Comparison of ENCODE assay signal across 8 mouse cellular contexts in the genomic region with DNA sequence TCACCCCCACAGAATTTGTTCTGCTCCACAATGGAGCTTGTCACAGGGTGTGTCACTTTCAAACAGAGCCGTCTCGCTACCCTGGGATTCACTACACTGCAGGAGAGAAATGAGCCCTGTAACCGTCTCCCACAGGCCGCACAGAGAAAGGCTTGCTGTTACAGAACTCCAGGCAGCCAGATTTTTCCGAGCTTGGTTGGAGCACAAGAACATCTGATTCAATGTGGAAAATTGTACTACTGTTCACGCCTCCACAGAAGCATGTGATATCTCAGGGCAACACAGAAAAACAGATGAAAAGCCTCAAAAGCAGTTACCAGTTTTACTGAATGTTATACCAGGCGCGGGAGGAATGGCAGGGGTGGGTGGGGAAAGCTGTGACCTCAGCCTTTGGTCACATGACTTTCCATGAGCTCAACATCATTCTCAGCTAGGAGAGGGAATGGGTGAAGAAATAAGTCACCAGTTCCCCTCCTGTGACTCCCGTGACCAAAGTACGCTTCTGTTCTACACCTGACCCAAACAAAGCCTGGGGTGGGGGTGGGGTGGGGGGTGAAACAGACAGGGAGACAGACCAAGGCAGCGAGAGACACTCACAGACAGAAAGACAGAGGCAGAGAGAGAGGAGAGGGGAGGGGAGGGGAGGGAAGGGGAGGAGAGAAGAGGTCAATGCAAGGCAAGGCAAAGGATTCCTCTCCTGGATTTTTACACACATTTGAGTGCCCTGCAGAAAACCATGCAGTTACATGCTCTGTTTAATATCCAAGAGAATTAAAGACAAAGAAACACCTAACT. TPM values are rescaled to one million over a fixed set of nuclear protein-coding genes. Genes with fewer than 3 reads are reported as not detected.
DNase-seq lines count a peak whose midpoint lies in the region; ATAC-seq and TF ChIP-seq lines count a peak whose summit lies in the region.

No protein-coding gene starts in this region.

- no peaks in the 10 kb centered on the region for H3K36me3 ChIP-seq in C2C12 (ENCODE audit: control insufficient read depth, insufficient read depth)
- no peaks in the 10 kb centered on the region for H3K36me3 ChIP-seq in heart, embryonic 12.5 days
- H3K36me3 ChIP-seq in kidney, postnatal 0 days (ENCODE audit: insufficient read depth, low read length), result no peaks in the 10 kb centered on the region
- H3K36me3 ChIP-seq in limb, embryonic 14.5 days (ENCODE audit: control insufficient read depth, insufficient read depth, low read length), result no peaks in the 10 kb centered on the region
- H3K36me3 ChIP-seq in neural tube, embryonic 15.5 days, result no peaks in the 10 kb centered on the region

- no peaks in the 10 kb centered on the region for H3K27me3 ChIP-seq in C2C12 (ENCODE audit: control insufficient read depth, insufficient read depth, insufficient read length)
- H3K27me3 ChIP-seq in heart, embryonic 12.5 days (replicated peaks), result no peaks in the 10 kb centered on the region
- H3K27me3 ChIP-seq in kidney, postnatal 0 days (ENCODE audit: insufficient read depth, low read length), result no peaks in the 10 kb centered on the region
- no peaks in the 10 kb centered on the region for H3K27me3 ChIP-seq in limb, embryonic 14.5 days (ENCODE audit: control insufficient read depth, insufficient read depth, low read length)
- no peaks in the 10 kb centered on the region for H3K27me3 ChIP-seq in neural tube, embryonic 15.5 days (replicated peaks)

- WGBS in heart, embryonic 12.5 days, result 21% methylated on average over 11 of the region's 11 CpGs
- 43% methylated on average over 11 of the region's 11 CpGs for WGBS in kidney, postnatal 0 days
- 28% methylated on average over 11 of the region's 11 CpGs for WGBS in limb, embryonic 14.5 days
- 8% methylated on average over 11 of the region's 11 CpGs for WGBS in neural tube, embryonic 15.5 days

- H3K79me2 ChIP-seq in C2C12 (ENCODE audit: control insufficient read depth, insufficient read depth), result no peaks in the 10 kb centered on the region

- peaks cover 23% of the 10 kb centered on the region for H3K4me1 ChIP-seq in heart, embryonic 12.5 days (replicated peaks)
- no peaks in the 10 kb centered on the region for H3K4me1 ChIP-seq in kidney, postnatal 0 days (replicated peaks; ENCODE audit: insufficient read depth, low read length)
- peaks cover 6% of the 10 kb centered on the region; the same call in 1 of the 2 replicates for H3K4me1 ChIP-seq in limb, embryonic 14.5 days (ENCODE audit: control insufficient read depth, insufficient read depth, low read length)
- peaks cover 13% of the 10 kb centered on the region for H3K4me1 ChIP-seq in neural tube, embryonic 15.5 days

- H3K4me2 ChIP-seq in heart, embryonic 12.5 days, result peak overlapping the region; percentile 60
- peak overlapping the region; percentile 14; the same call in 1 of the 2 replicates for H3K4me2 ChIP-seq in kidney, postnatal 0 days (ENCODE audit: low read length)
- H3K4me2 ChIP-seq in limb, embryonic 14.5 days (replicated peaks; ENCODE audit: low read depth, low read length, severe bottlenecking), result peak overlapping the region; percentile 29
- peak overlapping the region; percentile 51 for H3K4me2 ChIP-seq in neural tube, embryonic 15.5 days

- peak; percentile 94 for DNase-seq in brain, adult 2 months (ENCODE audit: low read depth, low spot score)
- peak; percentile 47 for DNase-seq in kidney, postnatal 0 days (ENCODE audit: low spot score)
- no peak for DNase-seq in limb, embryonic 14.5 days (ENCODE audit: low spot score)
- no peak for DNase-seq in spleen, adult 12 weeks (ENCODE audit: low spot score)
- no peak for DNase-seq in MN1 (ENCODE audit: low spot score)

- ATAC-seq in heart, embryonic 12.5 days (ENCODE audit: insufficient number of reproducible peaks, low FRiP score), result peak; percentile 67
- peak; percentile 97 for ATAC-seq in kidney, postnatal 0 days (replicated peaks; ENCODE audit: low FRiP score, low read depth)
- ATAC-seq in limb, embryonic 14.5 days (ENCODE audit: low FRiP score, low read depth), result peak; percentile 34; the same call in 1 of the 2 replicates
- ATAC-seq in neural tube, embryonic 15.5 days (ENCODE audit: low FRiP score), result peak; percentile 82

- no peak overlapping the region for H3ac ChIP-seq in C2C12 (ENCODE audit: control insufficient read depth, insufficient read length, low read depth)

- H3K4me3 ChIP-seq in C2C12 (ENCODE audit: insufficient read depth, poor library complexity, severe bottlenecking), result no peak overlapping the region
- peak overlapping the region; percentile 35 for H3K4me3 ChIP-seq in heart, embryonic 12.5 days
- H3K4me3 ChIP-seq in kidney, postnatal 0 days (replicated peaks; ENCODE audit: low read depth, low read length), result no peak overlapping the region
- H3K4me3 ChIP-seq in limb, embryonic 14.5 days (replicated peaks; ENCODE audit: low read length), result no peak overlapping the region
- peak overlapping the region; percentile 23 for H3K4me3 ChIP-seq in neural tube, embryonic 15.5 days (replicated peaks)

- no peaks in the 10 kb centered on the region for H3K79me3 ChIP-seq in C2C12 (ENCODE audit: low read depth)

- peak overlapping the region; percentile 58 for H3K9ac ChIP-seq in heart, embryonic 12.5 days
- H3K9ac ChIP-seq in kidney, postnatal 0 days (ENCODE audit: low read depth, low read length), result no peak overlapping the region
- H3K9ac ChIP-seq in limb, embryonic 14.5 days (ENCODE audit: low read depth, low read length, severe bottlenecking), result peak overlapping the region; percentile 7; the same call in 1 of the 2 replicates
- H3K9ac ChIP-seq in neural tube, embryonic 15.5 days (replicated peaks), result peak overlapping the region; percentile 20; the same call in 1 of the 2 replicates

- no peak for TF ChIP-seq POLR2A in limb, embryonic 14.5 days (IDR thresholded peaks at IDR 0.05; ENCODE audit: borderline replicate concordance, extremely low read depth, insufficient read depth, insufficient read length)

- peak overlapping the region; percentile 77 for H3K27ac ChIP-seq in heart, embryonic 12.5 days (ENCODE audit: poor library complexity, severe bottlenecking)
- H3K27ac ChIP-seq in kidney, postnatal 0 days, result peak overlapping the region; percentile 47; the same call in 1 of the 2 replicates
- H3K27ac ChIP-seq in limb, embryonic 14.5 days (replicated peaks; ENCODE audit: low read depth, low read length), result no peak overlapping the region; the same call in 1 of the 2 replicates
- H3K27ac ChIP-seq in neural tube, embryonic 15.5 days (replicated peaks), result peak overlapping the region; percentile 74

- TF ChIP-seq CTCF in C2C12 (IDR thresholded peaks at IDR 0.05; ENCODE audit: control insufficient read depth, insufficient read depth, insufficient read length), result no peak
- TF ChIP-seq CTCF in kidney, postnatal 0 days (IDR thresholded peaks at IDR 0.05; ENCODE audit: low read depth), result no peak

- no peaks in the 10 kb centered on the region for H3K9me3 ChIP-seq in heart, embryonic 12.5 days (replicated peaks)
- H3K9me3 ChIP-seq in kidney, postnatal 0 days (replicated peaks; ENCODE audit: low read length), result no peaks in the 10 kb centered on the region
- H3K9me3 ChIP-seq in limb, embryonic 14.5 days (ENCODE audit: control insufficient read depth, low read length), result no peaks in the 10 kb centered on the region
- H3K9me3 ChIP-seq in neural tube, embryonic 15.5 days (replicated peaks), result no peaks in the 10 kb centered on the region

TF ChIP-seq in C2C12, 6 proteins besides CTCF, POLR2A, EP300 and RAD21:
- TF ChIP-seq CEBPB (IDR thresholded peaks at IDR 0.05; ENCODE audit: low read depth), result no peak
- peak; percentile 52 for TF ChIP-seq USF1 (IDR thresholded peaks at IDR 0.05; ENCODE audit: low read depth)

RNA-seq across cellular contexts. Expression of gene Aig1, which starts 7.5 kb away (rescaled TPM):
- polyA plus RNA-seq in C2C12 (2012; fragmentation: generic; extraction: Trizol), result 11.3 TPM
- 46.6 and 48.2 TPM in 2 replicates for polyA plus RNA-seq in heart, embryonic 12.5 days (2016; fragmentation: Nextera tagmentation; extraction: Ambion mirVana)
- polyA plus RNA-seq in kidney, postnatal 0 days (2015; fragmentation: Nextera tagmentation; extraction: Ambion mirVana), result 64.1 and 65.7 TPM in 2 replicates
- 18.3 and 20.0 TPM in 2 replicates for polyA plus RNA-seq in limb, embryonic 14.5 days (2012; rRNA removed)
- 30.5 and 33.7 TPM in 2 replicates for polyA plus RNA-seq in limb, embryonic 14.5 days (2014; fragmentation: Nextera tagmentation; extraction: Ambion mirVana)
- 104 and 112 TPM in 2 replicates for polyA plus RNA-seq in neural tube, embryonic 15.5 days (2015; fragmentation: Nextera tagmentation; extraction: Ambion mirVana)

Comparison
In these comparisons a context has a peak if more than half of its experiments do, and no peak if none do; other contexts are left out.
1. H3K4me3 ChIP-seq: peak in heart, embryonic 12.5 days (single experiment) and neural tube, embryonic 15.5 days (single experiment); none in C2C12 (single experiment), kidney, postnatal 0 days (single experiment) and limb, embryonic 14.5 days (single experiment).
2. DNase-seq: peak in brain, adult 2 months (single experiment) and kidney, postnatal 0 days (single experiment); none in limb, embryonic 14.5 days (single experiment), spleen, adult 12 weeks (single experiment) and MN1 (single experiment).
3. ATAC-seq: peak in every context shown above with its lines; median percentile 97 in kidney, postnatal 0 days; 82 in neural tube, embryonic 15.5 days; 67 in heart, embryonic 12.5 days; 34 in limb, embryonic 14.5 days.
4. Peak in every context shown above with its lines, with median percentiles within 50 percentile points of each other: H3K4me2 ChIP-seq.